Mouse (Mus musculus) left cerebral cortex, adult 18-20 months (tissue): ENCODE data around the gene Tet3. TPM values are rescaled to one million over a fixed set of nuclear protein-coding genes. Genes with fewer than 3 reads are reported as not detected.

Experiments
- DNase-seq, 2 experiments: peaks; one replicate each; pipeline ENCODE4 v3.0.0; 2021 to 2022; ENCODE audit warnings: low spot score in 2 of 2, mixed read lengths in 1 of 2
- microRNA-seq, 2 experiments: library from miRNA; unstranded; fragments of <30 nt; microRNA quantifications; one replicate each; pipeline ENCODE4 v1.2.0; 2021
- total RNA-seq, 2 experiments: library from RNA; stranded (reverse); gene quantifications; 2 replicates each; pipeline ENCODE4 v1.2.3; 2021

Tet3 gene
- total RNA-seq, 2 experiments from 2014 or later: 60.8 to 75.9 TPM

- no peak for DNase-seq
Observed at GRCm38 (mm10) chr6:83341387-83341786, 117.5 kb downstream of the Tet3 start.

- no peak for DNase-seq
Observed at GRCm38 (mm10) chr6:83327591-83328190, 131.2 kb downstream of the Tet3 start.

- no peak for DNase-seq
Observed at GRCm38 (mm10) chr6:83326761-83327160, 132.1 kb downstream of the Tet3 start.

- DNase-seq: no peak
Observed at GRCm38 (mm10) chr6:83326394-83326736, 132.5 kb downstream of the Tet3 start.

GRCm38 (mm10) chr6:83325525-83326393 lies 133.1 kb downstream of the Tet3 start, which contains the start of the genes Mthfd2 and Mob1a:
Gene Mthfd2, minus strand, starts transcription at chr6:83325908.
Gene Mob1a, plus strand, starts transcription at chr6:83326016.
- peak; percentile 91 to 94 for DNase-seq

- no peak for DNase-seq
Observed at GRCm38 (mm10) chr6:83323652-83324419, 135.0 kb downstream of the Tet3 start.

- no peak for DNase-seq
Observed at GRCm38 (mm10) chr6:83322794-83323193, 136.1 kb downstream of the Tet3 start.

GRCm38 (mm10) chr6:83321927-83322326 lies 137.0 kb downstream of the Tet3 start:
- DNase-seq: no peak

GRCm38 (mm10) chr6:83317108-83317741 lies 141.7 kb downstream of the Tet3 start:
- peak; percentile 91 to 92 for DNase-seq

- DNase-seq: peak; percentile 12 to 13
Observed at GRCm38 (mm10) chr6:83316022-83316421, 142.9 kb downstream of the Tet3 start.

- DNase-seq: no peak
Observed at GRCm38 (mm10) chr6:83315293-83315692, 143.6 kb downstream of the Tet3 start.

- DNase-seq: no peak
Observed at GRCm38 (mm10) chr6:83312514-83312913, 146.4 kb downstream of the Tet3 start.

Small RNA genes within 50 kb of the gene (microRNA-seq; reads per million reads assigned to microRNA genes)
- 0 reads per million in 2 experiments for gene Mir6374

Other genes starting within 250 kb of the Tet3 start
- under 1 TPM; 0.09 to 0.21 TPM for gene Slc4a5, start 239.3 kb downstream of the Tet3 start, total RNA-seq
- 1 to 10 TPM; 6.5 to 6.7 TPM for gene Mthfd2, start 133.2 kb downstream of the Tet3 start, total RNA-seq
- 10 to 100 TPM; 17.9 to 22.5 TPM for gene Mob1a, start 133.1 kb downstream of the Tet3 start, total RNA-seq
- gene Bola3, start 109.9 kb downstream of the Tet3 start, total RNA-seq: 10 to 100 TPM; 49.3 to 49.5 TPM
- gene Dguok, start 47.9 kb upstream of the Tet3 start, total RNA-seq: 10 to 100 TPM; 24.5 to 25.7 TPM
- gene Actg2, start 77.2 kb upstream of the Tet3 start, total RNA-seq: under 1 TPM in 1 of 2 experiments, not detected in 1; 0.37 TPM
- 10 to 100 TPM; 30.8 to 33.2 TPM for gene Stambp, start 113.6 kb upstream of the Tet3 start, total RNA-seq
- gene Clec4f, start 197.1 kb upstream of the Tet3 start, total RNA-seq: not detected
- not detected for gene Cd207, start 218.8 kb upstream of the Tet3 start, total RNA-seq